Mouse (Mus musculus): ENCODE results near the gene Paf1.

Paf1 gene

GRCm38 (mm10) chr7:28392429-28393271 is at the start of gene Paf1, which contains the start of gene Med29:
Gene Paf1, plus strand, starts transcription at chr7:28392951.
Gene Med29, minus strand, starts transcription at chr7:28392708.
- DNase-seq, result peak; percentile 99

GRCm38 (mm10) chr7:28344637-28345036 is 48.1 kb upstream of the Paf1 start:
- DNase-seq, result peak; percentile 85

- no peak for DNase-seq
Observed at GRCm38 (mm10) chr7:28347746-28348145, 45.0 kb upstream of the Paf1 start.

DNA sequence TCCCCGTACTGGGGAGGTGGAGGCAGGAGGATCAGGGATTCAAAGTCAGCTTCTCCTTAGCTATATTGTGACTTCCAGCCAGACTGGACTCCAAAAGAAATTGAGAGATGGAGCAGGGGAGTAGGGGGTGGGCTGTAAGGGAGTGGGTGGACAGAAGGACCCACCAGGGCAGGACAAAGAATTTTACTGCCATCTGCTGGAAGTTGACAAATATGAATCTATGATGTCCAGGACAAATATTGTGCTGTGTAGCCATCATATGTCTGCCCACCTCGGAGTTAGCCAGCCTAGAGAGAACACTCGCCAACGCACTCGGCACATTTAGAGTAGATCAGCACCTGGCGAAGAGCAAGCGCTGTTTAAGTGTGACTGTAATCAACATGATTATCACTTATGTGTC is 44.1 kb upstream of the Paf1 start:
- no peak for DNase-seq

DNA sequence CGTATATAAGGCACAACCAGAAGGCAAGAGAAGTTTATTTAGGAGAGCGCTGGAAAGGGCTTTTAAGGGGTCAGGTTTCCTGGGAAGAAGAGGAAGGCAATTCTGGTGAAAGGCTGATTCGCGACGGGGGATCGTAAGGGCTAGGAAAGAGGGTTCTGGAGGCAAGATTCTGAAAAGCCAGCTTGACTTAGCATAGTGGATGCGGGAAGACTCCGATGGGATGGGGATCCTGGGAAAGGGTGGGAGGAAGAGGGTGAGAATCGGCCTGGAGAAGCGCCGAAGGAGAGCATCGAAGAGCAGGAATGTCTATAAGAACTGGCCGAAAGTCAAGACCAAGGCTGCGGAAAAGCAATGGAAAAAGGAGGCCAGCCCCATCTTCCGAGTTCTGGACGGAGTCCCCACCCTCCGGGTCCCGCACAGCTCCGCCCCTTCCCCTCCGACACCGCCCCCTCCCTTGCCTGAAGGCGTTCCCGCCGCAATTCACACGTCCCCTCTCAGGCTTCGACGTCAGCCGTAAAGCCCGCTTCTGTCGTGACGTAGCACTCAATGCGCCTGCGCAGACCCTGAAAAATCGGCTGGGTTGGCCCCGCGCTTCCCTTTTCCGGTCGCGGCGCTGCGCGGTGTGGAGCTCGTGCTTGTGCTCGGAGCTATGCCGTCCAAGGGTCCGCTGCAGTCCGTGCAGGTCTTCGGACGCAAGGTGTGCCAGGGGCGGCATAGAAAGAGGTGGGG is 42.4 kb upstream of the Paf1 start, which contains the start of gene Rps16:
Gene Rps16, plus strand, starts transcription at position 498 of the 729 bp plus-strand sequence.
- peak; percentile 98 for DNase-seq

GRCm38 (mm10) chr7:28351676-28352191 is 41.0 kb upstream of the Paf1 start:
- no peak for DNase-seq

DNA sequence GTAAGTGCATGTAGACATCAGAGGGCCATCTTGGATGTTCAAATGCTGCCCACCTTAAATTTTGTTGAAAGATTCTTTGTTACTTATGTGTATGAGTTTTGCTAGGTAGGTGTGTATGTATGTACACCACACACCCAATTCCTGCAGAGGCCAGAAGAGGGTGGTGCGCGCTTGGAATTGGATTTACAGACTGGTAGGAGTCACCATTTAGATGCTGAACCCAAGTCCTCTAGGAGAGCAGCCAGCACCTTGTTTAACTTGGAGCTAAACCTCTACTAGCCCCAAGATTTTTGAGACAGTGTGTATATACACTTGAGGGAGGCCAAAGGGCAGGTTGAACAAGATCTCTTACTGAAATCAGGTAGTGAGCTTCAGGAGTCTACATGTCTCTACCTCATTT is 39.5 kb upstream of the Paf1 start:
- peak; percentile 42 for DNase-seq

- DNase-seq, result no peak
Observed at GRCm38 (mm10) chr7:28354113-28354581, 38.6 kb upstream of the Paf1 start.

DNA sequence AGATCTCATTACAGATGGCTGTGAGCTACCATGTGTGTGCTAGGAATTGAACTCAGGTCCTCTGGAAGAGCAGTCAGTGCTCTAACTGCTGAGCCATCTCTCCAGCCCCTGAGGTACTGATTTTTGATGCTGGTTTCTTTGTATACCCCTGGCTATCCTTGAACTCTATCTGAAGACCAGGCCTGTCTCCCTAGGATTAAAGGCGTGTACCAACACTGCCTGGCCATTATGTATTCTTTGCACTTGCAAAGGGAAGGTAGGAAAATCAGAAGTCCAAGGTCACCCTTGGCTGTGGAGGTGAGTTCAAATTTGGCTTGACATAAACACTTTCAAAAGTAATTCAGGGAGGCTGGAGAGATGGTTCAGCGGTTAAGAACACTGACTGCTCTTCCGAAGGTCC is 38.2 kb upstream of the Paf1 start:
- DNase-seq, result no peak

GRCm38 (mm10) chr7:28355221-28355620 is 37.5 kb upstream of the Paf1 start:
- no peak for DNase-seq

- DNase-seq, result peak; percentile 69
Observed at GRCm38 (mm10) chr7:28356981-28357380, 35.8 kb upstream of the Paf1 start.

GRCm38 (mm10) chr7:28357984-28358383 is 34.8 kb upstream of the Paf1 start:
- DNase-seq, result no peak

GRCm38 (mm10) chr7:28358431-28358830 is 34.3 kb upstream of the Paf1 start:
- DNase-seq, result no peak

GRCm38 (mm10) chr7:28359854-28360253 is 32.9 kb upstream of the Paf1 start:
- no peak for DNase-seq

- no peak for DNase-seq
Observed at GRCm38 (mm10) chr7:28360291-28360690, 32.5 kb upstream of the Paf1 start.

DNA sequence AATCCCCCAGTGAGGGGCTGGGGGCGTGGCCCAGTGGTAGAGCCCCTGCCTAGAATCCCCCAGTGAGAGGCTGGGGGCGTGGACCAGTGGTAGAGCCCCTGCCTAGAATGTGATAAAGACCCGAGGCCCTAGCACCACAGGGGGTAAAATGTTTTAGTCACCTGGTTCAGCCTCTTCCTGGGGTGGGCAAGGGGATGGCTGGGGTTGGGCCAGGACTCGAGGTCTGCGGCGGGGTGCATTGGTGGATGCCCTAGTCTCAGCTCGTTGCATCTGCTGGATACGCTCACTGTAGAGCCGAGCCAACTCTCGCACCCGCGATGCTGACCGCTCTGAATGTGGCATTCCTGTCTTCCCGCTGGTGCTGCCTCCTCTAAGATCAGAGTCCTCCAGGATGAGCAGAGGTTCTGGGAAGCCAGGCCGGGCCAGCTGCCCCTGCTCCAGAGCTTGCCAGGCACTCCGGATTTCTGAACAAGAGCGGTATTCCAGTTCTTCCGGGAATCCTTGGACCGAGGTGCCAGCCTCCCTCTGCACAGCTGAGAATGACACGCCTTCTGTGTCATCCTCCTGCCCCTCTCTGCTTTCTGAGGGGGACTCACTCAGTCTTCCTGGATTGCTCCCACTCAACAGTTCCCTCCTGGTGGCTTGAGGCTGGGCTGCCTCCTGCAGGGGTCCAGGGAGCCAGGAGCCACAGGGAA is 31.0 kb upstream of the Paf1 start:
- no peak for DNase-seq

DNA sequence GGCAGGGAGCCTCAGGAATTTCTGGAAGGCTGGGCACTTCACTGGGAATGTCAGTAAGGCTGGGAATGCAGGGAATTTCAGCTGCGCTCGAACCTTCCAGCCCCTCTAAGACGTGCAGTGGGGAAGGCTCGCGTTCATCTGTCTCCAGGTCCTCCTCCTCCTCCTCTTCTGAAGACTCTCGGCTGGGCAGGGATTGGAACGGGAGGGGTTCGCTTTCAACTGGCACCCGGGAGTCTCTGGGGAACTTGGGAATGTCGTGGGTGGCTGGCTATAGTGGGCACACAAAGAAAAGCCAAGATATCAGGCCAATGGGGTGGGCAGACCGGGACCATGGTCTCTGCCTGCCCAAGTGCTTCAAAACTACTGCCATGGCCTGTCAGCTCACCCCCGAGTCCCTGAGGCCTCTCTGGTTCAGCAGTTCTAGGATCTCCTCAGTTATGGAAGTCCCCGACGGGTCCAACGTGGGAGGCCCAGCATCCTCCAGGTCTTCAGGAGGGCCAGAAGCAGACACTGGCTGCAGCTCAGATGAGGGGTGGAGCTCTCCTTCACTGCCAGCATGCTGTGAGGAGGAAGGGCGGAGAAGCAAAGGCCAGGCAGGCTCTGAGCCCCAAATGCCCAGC is 30.2 kb upstream of the Paf1 start:
- no peak for DNase-seq

DNA sequence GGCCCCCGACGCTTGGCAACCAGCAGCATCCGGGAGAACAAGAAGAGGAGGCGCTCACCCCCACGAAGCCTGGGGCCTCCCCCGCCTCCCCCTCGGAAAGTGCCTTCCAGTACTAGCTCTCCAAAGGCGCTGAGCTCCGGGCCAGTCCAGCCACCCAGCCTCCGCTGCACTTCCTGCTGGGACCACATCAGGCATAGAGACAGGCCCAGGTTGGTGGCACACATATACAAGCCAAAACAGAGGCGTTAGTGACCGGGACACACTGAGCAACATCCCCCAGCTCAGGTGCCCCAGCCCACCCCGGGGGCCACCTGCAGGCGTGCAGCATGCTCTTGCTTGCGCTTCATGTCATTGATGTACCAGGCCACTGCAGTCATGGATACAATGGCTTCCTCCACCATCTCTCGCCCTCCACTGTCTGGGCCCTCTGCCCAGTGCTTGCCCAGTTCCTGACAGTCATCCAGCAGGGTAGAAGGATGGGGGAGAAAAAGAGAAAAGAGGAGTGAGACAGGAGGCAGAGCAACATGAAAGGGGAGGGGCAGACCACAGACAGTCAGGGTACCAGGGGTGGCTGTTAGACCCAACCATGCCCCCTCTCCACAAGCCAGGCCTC is 25.0 kb upstream of the Paf1 start:
- no peak for DNase-seq

GRCm38 (mm10) chr7:28368276-28368920 is 24.4 kb upstream of the Paf1 start:
- DNase-seq, result no peak

DNA sequence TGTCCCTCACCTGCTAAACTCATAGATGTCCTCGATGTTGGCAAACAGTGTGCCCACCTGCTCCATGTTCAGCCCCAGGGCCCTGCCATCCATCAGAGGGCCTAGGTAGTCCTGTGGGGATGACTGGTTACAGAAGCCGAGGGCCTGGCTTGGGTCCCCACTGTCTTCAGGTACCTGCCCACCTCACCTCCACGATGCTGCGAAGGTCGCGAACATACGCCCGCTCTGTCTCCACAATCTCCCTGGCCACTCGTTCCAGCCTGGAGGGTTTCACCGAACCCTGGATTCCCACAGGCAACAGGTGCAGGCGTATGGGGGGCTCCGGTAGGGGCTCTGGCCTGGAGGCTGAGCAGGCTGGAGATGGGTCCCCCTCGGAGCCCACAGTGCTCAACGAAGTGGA is 22.7 kb upstream of the Paf1 start:
- no peak for DNase-seq

- peak; percentile 76 for DNase-seq
Observed at GRCm38 (mm10) chr7:28370977-28371513, 21.7 kb upstream of the Paf1 start.

Measured in lung, postnatal 36 days (tissue).